ENCODE assay signal across 17 mouse cellular contexts in genomic region chr15:30645688-30646087, GRCm38 (mm10).
DNase-seq lines count a peak whose midpoint lies in the region; ATAC-seq and TF ChIP-seq lines count a peak whose summit lies in the region.
"Had no signal": no experiment of that assay in that cellular context is flagged by ENCODE, and none has a peak within 500 bp of the region (broad histone marks: within the 10 kb centered on the region; RNA-seq: fewer than 3 reads in every experiment).

No protein-coding gene starts in this region.

- H3K36me3 ChIP-seq in heart, embryonic 11.5 days (ENCODE audit: control insufficient read depth, insufficient read depth, low read length) = no peaks in the 10 kb centered on the region
- H3K36me3 ChIP-seq in lung, embryonic 16.5 days (ENCODE audit: control insufficient read depth, insufficient read depth, low read length) = no peaks in the 10 kb centered on the region
- H3K36me3 ChIP-seq in E14TG2a.4 (ENCODE audit: insufficient read depth, low read length) = no peaks in the 10 kb centered on the region
- H3K36me3 ChIP-seq in thymus, adult 2 months (ENCODE audit: control insufficient read depth, insufficient read depth, low read length) = no peaks in the 10 kb centered on the region
- H3K36me3 ChIP-seq: embryonic facial prominence, embryonic 10.5 days; heart, embryonic 13.5 days had no signal

- H3K9me3 ChIP-seq in heart, embryonic 11.5 days (replicated peaks; ENCODE audit: control insufficient read depth, low read length) = no peaks in the 10 kb centered on the region
- H3K9me3 ChIP-seq in lung, embryonic 16.5 days (ENCODE audit: control insufficient read depth, low read length) = no peaks in the 10 kb centered on the region
- H3K9me3 ChIP-seq in E14TG2a.4 (ENCODE audit: low read length) = no peaks in the 10 kb centered on the region
- H3K9me3 ChIP-seq: embryonic facial prominence, embryonic 10.5 days; forebrain, embryonic 13.5 days; heart, embryonic 13.5 days; hindbrain, embryonic 13.5 days had no signal

- H3K4me1 ChIP-seq in heart, embryonic 11.5 days (ENCODE audit: control insufficient read depth, insufficient read depth, low read length) = peaks cover 4% of the 10 kb centered on the region; the same call in 1 of the 2 replicates
- H3K4me1 ChIP-seq in lung, embryonic 16.5 days (replicated peaks; ENCODE audit: control insufficient read depth, insufficient read depth, low read length) = no peaks in the 10 kb centered on the region; the same call in 1 of the 2 replicates
- H3K4me1 ChIP-seq in E14TG2a.4 (replicated peaks; ENCODE audit: low read depth, low read length) = peaks cover 19% of the 10 kb centered on the region
- no peaks in the 10 kb centered on the region; the same call in 1 of the 2 replicates for H3K4me1 ChIP-seq in thymus, adult 2 months (replicated peaks; ENCODE audit: control insufficient read depth, insufficient read depth, low read length)

- 27% methylated on average over 1 of the region's 1 CpGs for WGBS in heart, embryonic 11.5 days (ENCODE audit: insufficient replicate concordance)
- 22% methylated on average over 1 of the region's 1 CpGs for WGBS in lung, embryonic 16.5 days
- WGBS in thymus, adult 2 months = 46% methylated on average over 1 of the region's 1 CpGs

- peak; percentile 55 for DNase-seq in heart, adult 11 months
- DNase-seq in lung, postnatal 14 days = no peak
- peak; percentile 64 for DNase-seq in ZHBTc4 (ENCODE audit: low read depth, low spot score)
- no peak for DNase-seq in thymus, adult 2 months
- DNase-seq: adrenal gland, postnatal 14 days; cerebellum, adult 11-12 months; forebrain, postnatal 0 days; gastrocnemius, postnatal 14 days; heart, postnatal 36 days had no signal

- H3K27me3 ChIP-seq in heart, embryonic 11.5 days (ENCODE audit: control insufficient read depth, insufficient read depth, low read length) = peaks cover 25% of the 10 kb centered on the region
- peaks cover 24% of the 10 kb centered on the region for H3K27me3 ChIP-seq in lung, embryonic 16.5 days (ENCODE audit: control insufficient read depth, insufficient read depth, low read depth, low read length)
- peaks cover 28% of the 10 kb centered on the region for H3K27me3 ChIP-seq in E14TG2a.4 (ENCODE audit: insufficient read depth, low read length)
- H3K27me3 ChIP-seq in thymus, adult 2 months (ENCODE audit: control insufficient read depth, insufficient read depth, low read length) = peaks cover 19% of the 10 kb centered on the region; the same call in 1 of the 2 replicates

- ATAC-seq in heart, embryonic 11.5 days (replicated peaks; ENCODE audit: insufficient number of reproducible peaks, low FRiP score, low TSS enrichment) = no peak
- no peak for ATAC-seq in lung, embryonic 16.5 days (ENCODE audit: low read depth)
- ATAC-seq: activated CD4-positive, CD25-positive, alpha-beta regulatory T cell, adult 4 months had no signal

- H3K4me3 ChIP-seq in heart, embryonic 11.5 days (ENCODE audit: low read depth, low read length) = no peak overlapping the region
- H3K4me3 ChIP-seq in lung, embryonic 16.5 days (ENCODE audit: low read length) = no peak overlapping the region
- 0 out of 2 replicates have a peak overlapping the region, but pooled peaks have one; percentile 10 for H3K4me3 ChIP-seq in E14TG2a.4 (replicated peaks; ENCODE audit: low read length)
- H3K4me3 ChIP-seq in thymus, adult 2 months (ENCODE audit: control insufficient read depth, insufficient read depth, low read length) = no peak overlapping the region

- no peak for TF ChIP-seq POLR2A in thymus, adult 2 months (IDR thresholded peaks at IDR 0.05; ENCODE audit: control insufficient read depth, extremely low read depth, insufficient read depth, low read length, poor library complexity)

- no peak for TF ChIP-seq CTCF in E14TG2a.4 (conservative IDR thresholded peaks at IDR 0.05; ENCODE audit: low read length)
- TF ChIP-seq CTCF in thymus, adult 2 months (IDR thresholded peaks at IDR 0.05; ENCODE audit: borderline replicate concordance, control insufficient read depth, extremely low read depth, insufficient read depth, low read length, poor library complexity) = no peak

- H3K4me2 ChIP-seq in heart, embryonic 11.5 days = no peak overlapping the region
- H3K4me2 ChIP-seq in lung, embryonic 16.5 days (ENCODE audit: low read depth, low read length) = peak overlapping the region; percentile 73; the same call in 1 of the 2 replicates

- H3K9ac ChIP-seq in heart, embryonic 11.5 days (ENCODE audit: low read depth, low read length) = no peak overlapping the region
- H3K9ac ChIP-seq in lung, embryonic 16.5 days (ENCODE audit: low read length) = no peak overlapping the region

- H3K27ac ChIP-seq in heart, embryonic 11.5 days (ENCODE audit: low read depth, low read length) = no peak overlapping the region
- no peak overlapping the region for H3K27ac ChIP-seq in lung, embryonic 16.5 days (ENCODE audit: low read length)
- H3K27ac ChIP-seq in thymus, adult 2 months (ENCODE audit: control insufficient read depth, insufficient read depth, low read length) = no peak overlapping the region
- H3K27ac ChIP-seq: forebrain, embryonic 13.5 days; heart, embryonic 13.5 days; hindbrain, embryonic 13.5 days had no signal

Comparison
In these comparisons a context has a peak if more than half of its experiments do, and no peak if none do; other contexts are left out.
1. DNase-seq: peak in heart, adult 11 months (single experiment) and ZHBTc4 (single experiment); none in lung, postnatal 14 days (single experiment) and thymus, adult 2 months (single experiment).